Mouse (Mus musculus) embryo, embryonic 10 days (tissue): ENCODE measurements around the gene Ift74.
A peak's percentile ranks its signal among the peaks of the same experiment; 100 is the strongest.

ENCODE experiments used
- DNase-seq: peaks from one replicate; pipeline ENCODE4 v3.0.0-alpha.2; 2015; ENCODE audit warnings: low spot score

Ift74 gene

GRCm38 (mm10) chr4:94692175-94692574 lies 77.9 kb downstream of the Ift74 start:
- no peak for DNase-seq

GRCm38 (mm10) chr4:94696368-94696767 lies 82.1 kb downstream of the Ift74 start:
- DNase-seq = no peak

- no peak for DNase-seq
Measured at GRCm38 (mm10) chr4:94711002-94711401, 96.7 kb downstream of the Ift74 start.

- no peak for DNase-seq
Measured at GRCm38 (mm10) chr4:94711426-94711825, 97.1 kb downstream of the Ift74 start.

- DNase-seq = no peak
Measured at GRCm38 (mm10) chr4:94713741-94714140, 99.5 kb downstream of the Ift74 start.

GRCm38 (mm10) chr4:94715166-94715565 lies 100.9 kb downstream of the Ift74 start:
- DNase-seq = no peak

- DNase-seq = no peak
Measured at GRCm38 (mm10) chr4:94725799-94726198, 111.5 kb downstream of the Ift74 start.

- DNase-seq = no peak
Measured at GRCm38 (mm10) chr4:94732721-94733120, 118.4 kb downstream of the Ift74 start.

GRCm38 (mm10) chr4:94737326-94738295 lies 123.3 kb downstream of the Ift74 start:
- no peak for DNase-seq

- DNase-seq = peak; percentile 20
Measured at GRCm38 (mm10) chr4:94738838-94739731, 124.8 kb downstream of the Ift74 start, which contains the start of gene Tek. Tek (plus strand) TSS chr4:94739289.

GRCm38 (mm10) chr4:94741824-94742223 lies 127.5 kb downstream of the Ift74 start:
- DNase-seq = no peak
